Mouse (Mus musculus) stomach, embryonic 16.5 days (tissue): ENCODE results near the gene Add2. TPM values are rescaled to one million over a fixed set of nuclear protein-coding genes. Genes with fewer than 3 reads are reported as not detected.

Experiments used
- ATAC-seq: fragments of 200-750 bp; cut with Nextera tagmentation; 2 replicates; pipeline ENCODE4 v1.8.0; 2017; ENCODE audit warnings: moderate number of reproducible peaks, moderate TSS enrichment; ENCODE audit not compliant: insufficient read depth, low FRiP score
- H3K27ac ChIP-seq: fragments of 300-500 bp; sonication (generic); 2 replicates; pipeline ENCODE4 v1.5.1; 2014; ENCODE audit warnings: low read length
- H3K27me3 ChIP-seq: fragments of 300-500 bp; sonication (generic); 2 replicates; pipeline ENCODE4 v1.6.1; 2014; ENCODE audit warnings: low read length, control low read depth, mixed read lengths; ENCODE audit not compliant: control insufficient read depth, insufficient read depth
- H3K36me3 ChIP-seq: fragments of 300-500 bp; sonication (generic); 2 replicates; pipeline ENCODE4 v1.6.1; 2014; ENCODE audit warnings: low read length; ENCODE audit not compliant: control insufficient read depth, insufficient read depth
- H3K4me1 ChIP-seq: fragments of 300-500 bp; sonication (generic); 2 replicates; pipeline ENCODE4 v1.6.1; 2014; ENCODE audit warnings: low read length, control low read depth, mixed read lengths; ENCODE audit not compliant: control insufficient read depth, insufficient read depth
- H3K4me2 ChIP-seq: fragments of 300-500 bp; sonication (generic); 2 replicates; pipeline ENCODE4 v1.6.1; 2014; ENCODE audit warnings: low read depth, low read length, mixed read lengths
- H3K4me3 ChIP-seq: fragments of 300-500 bp; sonication (generic); replicated peaks from 2 replicates; pipeline ENCODE4 v1.5.1; 2014; ENCODE audit warnings: mild to moderate bottlenecking, low read length
- H3K9ac ChIP-seq: fragments of 300-500 bp; sonication (generic); 2 replicates; pipeline ENCODE4 v1.6.1; 2014; ENCODE audit warnings: low read length
- H3K9me3 ChIP-seq: fragments of 300-500 bp; sonication (generic); replicated peaks from 2 replicates; pipeline ENCODE4 v1.6.1; 2016; ENCODE audit warnings: low read length, control low read depth; ENCODE audit not compliant: control insufficient read depth
- WGBS: fragments of 180-500 bp; shearing (Covaris S2); extraction: QIAGEN DNeasy Blood & Tissue Kit; methylation state at CpG from one replicate; pipeline ENCODE4 v1.1.7; 2014; 5-methylcytosine and 5-hydroxymethylcytosine counted together
- polyA plus RNA-seq: library from polyadenylated mRNA; unstranded; fragments of >200 nt; fragmentation: Nextera tagmentation; extraction: Ambion mirVana; gene quantifications from 2 replicates; pipeline ENCODE4 v1.2.1, GENCODE M21; 2015

The Add2 gene
- polyA plus RNA-seq, 1 experiment from 2014 or later, result 8.6 TPM

- no peaks in the 10 kb centered on the region for H3K4me1 ChIP-seq
- no peak overlapping the region for H3K4me3 ChIP-seq
- H3K9ac ChIP-seq, result no peak overlapping the region
- H3K36me3 ChIP-seq, result no peaks in the 10 kb centered on the region
- 45% methylated on average over 4 of the region's 4 CpGs for WGBS
- H3K27ac ChIP-seq, result no peak overlapping the region
- no peaks in the 10 kb centered on the region for H3K27me3 ChIP-seq
- ATAC-seq, result no peak
- no peaks in the 10 kb centered on the region for H3K9me3 ChIP-seq
- no peak overlapping the region for H3K4me2 ChIP-seq
These were observed 140.7 kb downstream of the Add2 start for GRCm38 (mm10) chr6:86169166-86169565.

Other genes with a start within 250 kb of the Add2 start
- not detected in 2 replicates for gene Nat8f6, start 207.7 kb upstream of the Add2 start, polyA plus RNA-seq
- not detected in 2 replicates for gene Nat8f5, start 207.7 kb upstream of the Add2 start, polyA plus RNA-seq
- gene Nat8, start 196.6 kb upstream of the Add2 start, polyA plus RNA-seq, result 0.67 and 0.94 TPM in 2 replicates
- 0.04 TPM in 1 of 2 replicates, not detected in the other for gene Nat8f2, start 159.5 kb upstream of the Add2 start, polyA plus RNA-seq
- 3.8 and 4.5 TPM in 2 replicates for gene Nat8f4, start 123.8 kb upstream of the Add2 start, polyA plus RNA-seq
- 28.1 and 30.8 TPM in 2 replicates for gene Tprkb, start 116.8 kb upstream of the Add2 start, polyA plus RNA-seq
- 6.9 and 7.4 TPM in 2 replicates for gene Nat8f1, start 113.0 kb upstream of the Add2 start, polyA plus RNA-seq
- gene Dusp11, start 67.0 kb upstream of the Add2 start, polyA plus RNA-seq, result 48.3 and 50.1 TPM in 2 replicates
- gene Figla, start 12.5 kb upstream of the Add2 start, polyA plus RNA-seq, result not detected in 2 replicates
- 7.2 and 10.2 TPM in 2 replicates for gene Tgfa, start 166.5 kb downstream of the Add2 start, polyA plus RNA-seq